Mouse (Mus musculus): ENCODE measurements around the gene Slc24a4.
"Not testable (repeated sequence)": the region's sequence is repeated elsewhere in the genome, so short reads cannot be mapped to it uniquely, and the experiment has no call there.

Slc24a4 gene

GRCm38 (mm10) chr12:102252525-102252924 lies 124.0 kb downstream of the Slc24a4 start:
- DNase-seq: no peak

GRCm38 (mm10) chr12:102255012-102255411 lies 126.5 kb downstream of the Slc24a4 start:
- DNase-seq: no peak

- DNase-seq: no peak
Measured at GRCm38 (mm10) chr12:102258522-102259112, 130.1 kb downstream of the Slc24a4 start.

GRCm38 (mm10) chr12:102261933-102262396 lies 133.4 kb downstream of the Slc24a4 start:
- no peak for DNase-seq

GRCm38 (mm10) chr12:102262809-102263208 lies 134.3 kb downstream of the Slc24a4 start:
- no peak for DNase-seq

- DNase-seq: no peak
Measured at GRCm38 (mm10) chr12:102263249-102263648, 134.7 kb downstream of the Slc24a4 start.

- no peak for DNase-seq
Measured at GRCm38 (mm10) chr12:102266433-102266832, 137.9 kb downstream of the Slc24a4 start.

GRCm38 (mm10) chr12:102269144-102269543 lies 140.6 kb downstream of the Slc24a4 start:
- DNase-seq: no peak

GRCm38 (mm10) chr12:102270776-102271405 lies 142.4 kb downstream of the Slc24a4 start:
- DNase-seq: no peak

GRCm38 (mm10) chr12:102271447-102271846 lies 142.9 kb downstream of the Slc24a4 start:
- DNase-seq: no peak

- no peak for DNase-seq
Measured at GRCm38 (mm10) chr12:102275833-102276443, 147.4 kb downstream of the Slc24a4 start.

- DNase-seq: not testable (repeated sequence)
Measured at GRCm38 (mm10) chr12:102280290-102280689, 151.8 kb downstream of the Slc24a4 start.

GRCm38 (mm10) chr12:102280867-102281503 lies 152.5 kb downstream of the Slc24a4 start:
- no peak for DNase-seq

- DNase-seq: no peak
Measured at GRCm38 (mm10) chr12:102282126-102282525, 153.6 kb downstream of the Slc24a4 start.

- DNase-seq: no peak
Measured at GRCm38 (mm10) chr12:102282763-102283482, 154.4 kb downstream of the Slc24a4 start, which contains the start of gene Rin3. Rin3 (plus strand) TSS chr12:102283048.

- DNase-seq: no peak
Measured at GRCm38 (mm10) chr12:102283483-102284266, 155.1 kb downstream of the Slc24a4 start.

GRCm38 (mm10) chr12:102284267-102284610 lies 155.7 kb downstream of the Slc24a4 start:
- DNase-seq: no peak

GRCm38 (mm10) chr12:102284618-102285159 lies 156.2 kb downstream of the Slc24a4 start:
- DNase-seq: no peak

GRCm38 (mm10) chr12:102285318-102285717 lies 156.8 kb downstream of the Slc24a4 start:
- no peak for DNase-seq

GRCm38 (mm10) chr12:102285779-102286178 lies 157.2 kb downstream of the Slc24a4 start:
- DNase-seq: no peak

- no peak for DNase-seq
Measured at GRCm38 (mm10) chr12:102286681-102287414, 158.3 kb downstream of the Slc24a4 start.
